ENCODE assay signal across 14 mouse cellular contexts in genomic region chr12:16049545-16049944, GRCm38 (mm10).
DNase-seq lines count a peak whose midpoint lies in the region; TF ChIP-seq lines count a peak whose summit lies in the region.
"Had no signal": no experiment of that assay in that cellular context is flagged by ENCODE, and none has a peak within 500 bp of the region (broad histone marks: within the 10 kb centered on the region; RNA-seq: fewer than 3 reads in every experiment).

No protein-coding gene starts in this region.

- TF ChIP-seq POLR2A in MEL (IDR thresholded peaks at IDR 0.05; ENCODE audit: control insufficient read depth in 1 of 2, insufficient read depth in 1 of 2, low read depth in 1 of 2, low read length in 2 of 2, poor library complexity in 1 of 2) = no peak

- H3K4me3 ChIP-seq in MEL (ENCODE audit: control insufficient read depth in 1 of 2, insufficient read depth in 1 of 2, low read depth in 2 of 2, low read length in 2 of 2) = no peak overlapping the region
- H3K4me3 ChIP-seq: embryonic facial prominence, embryonic 15.5 days; hindbrain, embryonic 15.5 days; neural tube, embryonic 13.5 days had no signal

- H3K79me2 ChIP-seq in MEL (ENCODE audit: control insufficient read depth, insufficient read depth, low read length, poor library complexity) = no peaks in the 10 kb centered on the region

- H3K9me3 ChIP-seq in MEL (replicated peaks; ENCODE audit: insufficient read depth, low read length) = no peaks in the 10 kb centered on the region
- H3K9me3 ChIP-seq: embryonic facial prominence, embryonic 15.5 days; hindbrain, embryonic 15.5 days; neural tube, embryonic 13.5 days had no signal

- peaks cover 0 to 44% of the 10 kb centered on the region in 2 experiments; a peak in 2 of 4 replicates for H3K36me3 ChIP-seq in MEL (ENCODE audit: control insufficient read depth in 1 of 2, insufficient read depth in 2 of 2, low read length in 2 of 2)
- H3K36me3 ChIP-seq: embryonic facial prominence, embryonic 15.5 days; hindbrain, embryonic 15.5 days; neural tube, embryonic 13.5 days had no signal

- H3K27ac ChIP-seq in MEL (ENCODE audit: control insufficient read depth, low read depth, low read length) = peak overlapping the region; percentile 51; the same call in 1 of the 2 replicates
- H3K27ac ChIP-seq: embryonic facial prominence, embryonic 15.5 days; hindbrain, embryonic 15.5 days; neural tube, embryonic 13.5 days had no signal

- DNase-seq in lung, postnatal 25 days (ENCODE audit: low spot score) = peak; percentile 3
- no peak for DNase-seq in lung, postnatal 36 days
- peak; percentile 24 for DNase-seq in MEL (ENCODE audit: low read depth, low spot score)
- DNase-seq in spleen, postnatal 36 days (ENCODE audit: low spot score in 2 of 2) = peak; percentile 34 to 47
- peak; percentile 70 for DNase-seq in thymus, postnatal 4 days
- DNase-seq in layer of hippocampus, adult 11-12 months (ENCODE audit: low spot score) = no peak
- DNase-seq in adrenal gland, postnatal 36 days = no peak
- DNase-seq: kidney, adult 2 months; kidney, postnatal 4 days; layer of hippocampus, postnatal 36 days; lung, embryonic 14.5 days had no signal

- peaks cover 39 to 44% of the 10 kb centered on the region in 2 experiments for H3K4me1 ChIP-seq in MEL (ENCODE audit: control insufficient read depth in 1 of 2, insufficient read depth in 2 of 2, low read length in 2 of 2)
- H3K4me1 ChIP-seq: neural tube, embryonic 13.5 days had no signal

- peak in 1 of 2 experiments; percentile 70; a peak in 2 of 4 replicates for TF ChIP-seq EP300 in MEL (IDR thresholded peaks at IDR 0.05; ENCODE audit: low read depth in 1 of 2, low read length in 2 of 2)

- H3K9ac ChIP-seq in MEL (ENCODE audit: control insufficient read depth, low read depth, low read length, poor library complexity, severe bottlenecking) = no peak overlapping the region; the same call in 1 of the 2 replicates
- H3K9ac ChIP-seq: embryonic facial prominence, embryonic 15.5 days; hindbrain, embryonic 15.5 days; lung, embryonic 14.5 days; neural tube, embryonic 13.5 days had no signal

- no peak for TF ChIP-seq CTCF in MEL (IDR thresholded peaks at IDR 0.05 in 2 of 3, conservative IDR thresholded peaks at IDR 0.05 in 1 of 3; ENCODE audit: control insufficient read depth in 1 of 3, insufficient read depth in 1 of 3, low read depth in 2 of 3, low read length in 3 of 3, poor library complexity in 1 of 3, severe bottlenecking in 1 of 3)

- no peaks in the 10 kb centered on the region for H3K27me3 ChIP-seq in MEL (ENCODE audit: control insufficient read depth in 1 of 2, insufficient read depth in 2 of 2, low read length in 2 of 2)
- H3K27me3 ChIP-seq: embryonic facial prominence, embryonic 15.5 days; hindbrain, embryonic 15.5 days; neural tube, embryonic 13.5 days had no signal

- TF ChIP-seq RAD21 in MEL (IDR thresholded peaks at IDR 0.05; ENCODE audit: low read depth, low read length) = no peak

TF ChIP-seq in MEL, 35 proteins besides CTCF, POLR2A, EP300 and RAD21:
- TF ChIP-seq USF2 (IDR thresholded peaks at IDR 0.05; ENCODE audit: borderline replicate concordance in 1 of 2, insufficient read depth in 1 of 2, low read depth in 1 of 2, low read length in 2 of 2) = no peak
- peak; percentile 54; the same call in 1 of the 2 replicates for TF ChIP-seq ETS1 (IDR thresholded peaks at IDR 0.05; ENCODE audit: low read depth, low read length)
TF ChIP-seq in MEL: peak in this region for 1.

Comparison
In these comparisons a context has a peak if more than half of its experiments do, and no peak if none do; other contexts are left out.
1. DNase-seq: peak in lung, postnatal 25 days (single experiment), MEL (single experiment), spleen, postnatal 36 days (2 of 2) and thymus, postnatal 4 days (single experiment); none in lung, postnatal 36 days (single experiment), layer of hippocampus, adult 11-12 months (single experiment) and adrenal gland, postnatal 36 days (0 of 2).